Mouse (Mus musculus) kidney, adult 8-10 months (tissue): ENCODE results near the gene Prdm11.

Experiments
- DNase-seq, 2 experiments: peaks; one replicate each; pipeline ENCODE4 v3.0.0; 2022

Prdm11 gene

DNA sequence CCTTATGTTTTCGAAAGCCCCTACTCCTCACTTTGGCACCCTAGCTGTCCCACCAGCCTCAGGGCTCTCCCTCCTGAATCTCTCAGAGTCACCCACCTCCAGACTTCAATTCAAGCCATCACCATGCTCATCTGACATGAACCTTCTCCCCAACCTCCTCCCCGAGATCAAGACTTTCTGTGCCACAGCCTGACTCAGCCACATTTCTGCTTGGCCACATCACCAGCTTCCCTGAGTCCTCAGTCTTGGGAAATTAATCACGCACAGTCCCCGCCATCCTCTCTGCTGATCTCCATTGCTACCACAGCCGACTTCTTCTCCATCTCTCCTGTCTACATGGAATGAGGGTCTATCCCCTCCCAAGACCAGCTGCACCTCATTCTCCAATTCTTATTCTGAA is 34.5 kb downstream of the Prdm11 start:
- no peak for DNase-seq

GRCm38 (mm10) chr2:93007967-93008685 is 37.8 kb downstream of the Prdm11 start:
- DNase-seq = no peak

GRCm38 (mm10) chr2:93005028-93005427 is 40.9 kb downstream of the Prdm11 start:
- DNase-seq = no peak

GRCm38 (mm10) chr2:92991976-92992375 is 54.0 kb downstream of the Prdm11 start:
- DNase-seq = no peak

- DNase-seq = no peak
Measured at GRCm38 (mm10) chr2:92989593-92989992, 56.4 kb downstream of the Prdm11 start.

DNA sequence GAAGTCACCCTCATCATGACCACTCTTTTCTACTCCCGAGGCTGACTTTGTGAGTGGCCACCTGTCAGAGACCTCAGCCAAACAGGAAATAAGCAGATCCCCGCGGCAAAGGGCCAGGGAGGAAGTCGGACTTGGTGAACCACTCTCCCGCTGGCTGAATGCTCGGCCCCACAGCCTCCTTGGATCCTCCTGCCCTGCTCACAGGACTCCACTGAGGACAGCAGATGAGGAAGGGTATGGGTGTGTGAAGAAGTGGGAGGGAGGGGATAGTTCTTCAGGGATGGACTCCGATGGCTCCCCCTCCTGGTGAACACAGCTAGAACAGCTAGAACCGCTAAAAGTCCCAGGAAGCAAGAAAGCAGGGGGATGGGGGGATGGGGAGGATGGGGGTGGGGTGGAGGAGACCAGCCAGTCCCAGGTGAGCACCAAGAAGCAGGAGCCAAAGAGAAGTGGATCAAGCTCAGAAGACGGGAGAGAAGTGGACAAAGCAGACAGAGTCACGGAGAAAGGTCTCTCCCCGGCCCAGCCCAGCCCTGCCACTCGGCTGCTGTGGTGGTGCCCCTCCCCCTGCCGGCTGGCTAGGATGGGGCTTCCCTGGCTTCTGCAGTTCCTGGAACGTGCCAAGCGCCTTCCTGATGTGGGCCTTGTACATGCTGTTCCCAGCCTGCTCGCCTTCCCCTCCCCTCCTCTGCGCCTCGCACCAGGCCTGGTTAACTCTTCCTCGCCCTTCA is 57.9 kb downstream of the Prdm11 start:
- DNase-seq = peak; percentile 46 to 70

- DNase-seq = peak in 1 of 2 experiments; percentile 9
Measured at GRCm38 (mm10) chr2:92987108-92987618, 58.8 kb downstream of the Prdm11 start.

- DNase-seq = no peak
Measured at GRCm38 (mm10) chr2:92985600-92985999, 60.4 kb downstream of the Prdm11 start.

DNA sequence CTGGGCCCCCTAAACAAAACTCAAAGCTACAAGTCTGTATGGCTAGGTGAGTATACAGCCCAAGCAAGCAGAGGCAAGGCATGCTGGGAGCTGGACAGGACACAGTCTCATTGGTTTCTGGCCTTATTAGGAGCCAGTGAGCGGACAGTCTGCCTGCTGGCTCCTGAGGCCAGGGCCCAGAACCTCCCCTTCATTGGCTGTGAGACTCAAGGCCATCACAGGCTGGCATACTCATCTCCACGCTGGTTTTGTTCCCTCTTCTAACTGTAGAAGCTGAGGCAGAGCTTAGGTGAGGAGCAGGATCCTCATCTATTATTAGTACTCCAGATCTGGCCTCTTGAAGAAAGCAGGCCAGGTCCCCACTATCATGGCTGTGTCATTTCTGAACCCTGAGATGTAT is 60.8 kb downstream of the Prdm11 start:
- DNase-seq = no peak

DNA sequence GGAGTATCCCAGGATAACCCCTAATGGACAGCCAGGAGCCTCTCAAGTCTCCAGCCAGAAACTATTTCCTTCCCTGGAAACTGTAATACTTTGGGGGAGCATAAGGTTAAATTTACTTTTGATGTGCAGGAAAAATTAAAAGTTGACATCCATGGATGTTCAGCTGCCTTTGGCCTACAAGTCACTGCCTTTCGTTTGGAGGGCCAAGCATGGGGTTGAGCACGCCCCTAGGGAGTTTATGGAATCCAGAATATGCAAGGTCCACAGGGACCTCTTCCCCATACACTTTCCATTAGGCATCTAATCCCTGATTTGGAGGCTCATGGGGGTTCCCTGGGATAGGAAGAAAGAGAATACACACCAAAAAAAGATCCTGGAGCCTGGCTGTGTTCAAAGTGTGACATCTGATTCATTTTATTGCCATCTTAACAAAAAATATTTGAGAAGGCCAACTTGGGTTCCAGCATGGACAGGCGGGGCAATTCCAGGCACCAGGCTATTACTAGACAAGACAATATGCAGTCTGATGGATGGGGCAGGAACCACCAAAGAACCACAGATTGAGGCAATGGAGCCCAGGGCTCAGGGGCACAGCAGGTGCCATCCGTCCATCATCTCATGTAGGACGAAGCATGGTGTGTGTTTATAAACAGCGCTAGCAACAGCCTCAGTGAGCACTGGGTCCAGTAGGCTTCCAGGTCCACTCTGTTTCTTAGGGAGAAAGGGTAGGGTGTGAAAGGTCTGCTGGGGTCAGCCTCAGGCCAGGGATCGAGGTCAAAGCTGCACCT is 61.5 kb downstream of the Prdm11 start:
- no peak for DNase-seq

DNA sequence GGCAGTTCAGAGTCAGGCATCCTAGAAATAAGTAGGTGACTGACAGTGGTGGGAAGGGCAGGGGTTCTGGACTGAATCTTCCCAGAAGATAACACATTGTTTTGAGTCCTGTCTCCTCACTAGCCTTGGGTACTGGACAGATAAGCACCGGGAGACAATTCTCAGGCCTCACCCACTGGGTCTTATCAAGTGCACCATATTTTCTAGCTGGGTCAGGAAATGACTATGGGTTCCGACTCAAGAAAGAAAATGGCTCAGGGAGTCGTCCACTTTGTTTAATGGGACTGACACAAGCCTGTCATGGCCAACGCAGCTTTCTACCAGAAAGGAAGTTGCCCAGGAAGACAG is 62.7 kb downstream of the Prdm11 start:
- DNase-seq = no peak

- no peak for DNase-seq
Measured at GRCm38 (mm10) chr2:92982591-92983272, 63.2 kb downstream of the Prdm11 start.

DNA sequence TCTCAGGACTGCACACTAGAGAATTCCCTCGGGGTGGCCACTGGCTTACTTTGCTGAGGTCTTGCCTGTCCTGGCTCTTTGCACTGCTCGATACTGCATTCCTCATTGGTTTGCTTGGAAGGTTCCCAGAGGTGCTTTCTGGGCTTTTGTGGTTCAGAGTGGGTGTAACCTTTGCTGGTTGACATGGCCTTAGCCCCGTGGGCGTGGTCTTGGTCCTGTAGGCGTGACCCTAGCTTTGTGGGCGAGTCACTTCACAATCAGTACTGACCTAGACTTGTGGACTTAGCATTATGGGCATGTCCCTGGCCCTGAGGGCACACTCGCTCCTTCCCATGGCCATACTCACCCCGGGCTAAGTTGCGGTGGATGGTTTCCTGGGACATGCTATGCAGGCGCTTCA is 65.8 kb downstream of the Prdm11 start:
- no peak for DNase-seq

GRCm38 (mm10) chr2:92975031-92975790 is 70.8 kb downstream of the Prdm11 start:
- DNase-seq = no peak

GRCm38 (mm10) chr2:92973646-92974045 is 72.3 kb downstream of the Prdm11 start:
- no peak for DNase-seq

- DNase-seq = no peak
Measured at GRCm38 (mm10) chr2:92972071-92972470, 73.9 kb downstream of the Prdm11 start.

- no peak for DNase-seq
Measured at GRCm38 (mm10) chr2:92971536-92971935, 74.4 kb downstream of the Prdm11 start.

- DNase-seq = no peak
Measured at GRCm38 (mm10) chr2:92971069-92971468, 74.9 kb downstream of the Prdm11 start.

GRCm38 (mm10) chr2:92967839-92968166 is 78.2 kb downstream of the Prdm11 start:
- DNase-seq = no peak

DNA sequence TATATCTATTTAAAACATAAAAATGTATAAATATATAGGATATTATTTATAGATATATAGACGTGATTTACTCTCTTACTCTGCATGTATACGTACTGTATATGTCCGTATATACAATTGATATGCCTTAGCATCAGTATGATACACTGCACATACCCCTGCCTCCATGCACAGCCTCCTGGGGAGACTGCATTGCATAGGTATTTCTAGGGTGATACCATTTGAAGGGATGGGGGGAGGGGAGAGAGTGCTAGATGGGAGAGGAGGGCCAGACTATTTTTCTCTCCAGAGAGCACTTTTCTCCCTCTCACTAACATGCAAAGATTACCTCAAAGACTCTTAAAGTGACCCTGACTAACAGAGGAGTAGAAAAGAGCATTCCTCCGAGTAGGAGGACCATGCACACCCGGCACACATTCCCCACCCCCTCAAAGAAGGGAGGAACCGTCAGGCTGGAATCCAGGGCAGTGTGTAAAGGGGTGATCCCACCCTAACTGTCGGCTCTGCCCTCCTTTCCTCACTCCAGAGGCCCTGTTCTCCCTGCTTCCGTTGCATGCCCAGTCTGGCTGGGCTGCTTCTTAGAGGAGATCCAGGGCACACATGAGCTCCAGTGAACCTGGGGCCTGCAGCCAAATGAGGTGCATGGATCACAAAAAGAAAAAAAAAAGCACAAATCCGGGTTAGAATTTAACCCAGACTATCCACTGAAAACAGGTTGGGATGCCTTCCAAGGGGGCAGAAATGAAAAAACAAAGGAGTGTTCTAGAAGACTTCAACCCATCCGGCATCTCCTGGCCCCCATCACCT is 78.7 kb downstream of the Prdm11 start:
- DNase-seq = peak; percentile 55 to 61

DNA sequence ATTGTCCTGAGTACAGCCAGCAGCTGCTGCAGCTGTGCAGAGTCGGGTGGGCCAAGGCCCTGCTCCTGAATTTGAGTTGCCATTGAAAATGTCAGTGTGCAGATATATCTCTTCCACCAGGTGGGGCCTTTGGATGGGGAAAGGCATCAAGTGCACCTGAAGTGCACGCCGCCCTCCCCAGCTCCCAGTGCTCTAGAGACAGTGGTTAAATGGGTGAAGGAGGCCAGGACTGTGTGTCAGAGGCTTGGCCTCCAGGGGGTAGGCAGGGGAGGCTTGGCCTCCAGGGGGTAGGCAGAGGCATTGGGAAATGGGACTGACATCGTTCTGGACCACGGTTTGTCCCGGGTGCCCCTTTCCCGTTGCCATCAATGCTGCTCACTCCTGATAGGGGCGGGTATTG is 79.7 kb downstream of the Prdm11 start:
- no peak for DNase-seq
